Mouse (Mus musculus) liver, postnatal 0 days (tissue): Measurements from ENCODE around the gene Gsc2. TPM values are rescaled to one million over a fixed set of nuclear protein-coding genes. Genes with fewer than 3 reads are reported as not detected.

ENCODE experiments used
- ATAC-seq: fragments of 200-750 bp; cut with Nextera tagmentation; 2 replicates; pipeline ENCODE4 v1.8.0; 2017; ENCODE audit warnings: mild to moderate bottlenecking, moderate library complexity
- DNase-seq: peaks from one replicate; pipeline ENCODE4 v3.0.0-alpha.2; 2016
- H3K27ac ChIP-seq: fragments of 300-500 bp; sonication (generic); 2 replicates; pipeline ENCODE4 v1.5.1; 2014; ENCODE audit warnings: antibody characterized with exemption, moderate library complexity, mild to moderate bottlenecking, low read depth
- H3K27me3 ChIP-seq: fragments of 300-500 bp; sonication (generic); 2 replicates; pipeline ENCODE4 v1.6.1; 2014; ENCODE audit warnings: low read length, control low read depth, mixed read lengths; ENCODE audit not compliant: insufficient read depth
- H3K36me3 ChIP-seq: fragments of 300-500 bp; sonication (generic); replicated peaks from 2 replicates; pipeline ENCODE4 v1.6.1; 2014; ENCODE audit warnings: mild to moderate bottlenecking, control low read depth, low read length, moderate library complexity, mixed read lengths; ENCODE audit not compliant: insufficient read depth
- H3K4me1 ChIP-seq: fragments of 300-500 bp; sonication (generic); 2 replicates; pipeline ENCODE4 v1.6.1; 2014; ENCODE audit warnings: antibody characterized with exemption, mild to moderate bottlenecking, control low read depth; ENCODE audit not compliant: insufficient read depth
- H3K4me2 ChIP-seq: fragments of 300-500 bp; sonication (generic); 2 replicates; pipeline ENCODE4 v1.6.1; 2014; ENCODE audit warnings: low read depth, mild to moderate bottlenecking, low read length, moderate library complexity, mixed read lengths
- H3K4me3 ChIP-seq: fragments of 300-500 bp; sonication (generic); 2 replicates; pipeline ENCODE4 v1.5.1; 2014; ENCODE audit warnings: low read depth, low read length
- H3K9ac ChIP-seq: fragments of 300-500 bp; sonication (generic); replicated peaks from 2 replicates; pipeline ENCODE4 v1.6.1; 2014; ENCODE audit warnings: mild to moderate bottlenecking, moderate library complexity
- H3K9me3 ChIP-seq: fragments of 300-500 bp; sonication (generic); 2 replicates; pipeline ENCODE4 v1.6.1; 2016; ENCODE audit warnings: mild to moderate bottlenecking, control low read depth, low read length, mixed read lengths
- CTCF ChIP-seq: sonication (generic); IDR thresholded peaks from 2 replicates; pipeline ENCODE4 v1.5.1; 2016; ENCODE audit warnings: antibody characterized with exemption, low read depth
- EP300 ChIP-seq: IDR thresholded peaks from 2 replicates; pipeline ENCODE4 v1.6.1; 2016; ENCODE audit warnings: antibody characterized with exemption, low read depth, mild to moderate bottlenecking
- WGBS: fragments of 180-500 bp; shearing (Covaris S2); extraction: QIAGEN DNeasy Blood & Tissue Kit; methylation state at CpG from one replicate; pipeline ENCODE4 v1.1.7; 2014; ENCODE audit not compliant: insufficient replicate concordance; 5-methylcytosine and 5-hydroxymethylcytosine counted together
- polyA plus RNA-seq: library from polyadenylated mRNA; unstranded; fragments of >200 nt; fragmentation: Nextera tagmentation; extraction: Ambion mirVana; gene quantifications from 2 replicates; pipeline ENCODE4 v1.2.1, GENCODE M21; 2015

The Gsc2 gene
- polyA plus RNA-seq, 1 experiment from 2014 or later: not detected

DNA sequence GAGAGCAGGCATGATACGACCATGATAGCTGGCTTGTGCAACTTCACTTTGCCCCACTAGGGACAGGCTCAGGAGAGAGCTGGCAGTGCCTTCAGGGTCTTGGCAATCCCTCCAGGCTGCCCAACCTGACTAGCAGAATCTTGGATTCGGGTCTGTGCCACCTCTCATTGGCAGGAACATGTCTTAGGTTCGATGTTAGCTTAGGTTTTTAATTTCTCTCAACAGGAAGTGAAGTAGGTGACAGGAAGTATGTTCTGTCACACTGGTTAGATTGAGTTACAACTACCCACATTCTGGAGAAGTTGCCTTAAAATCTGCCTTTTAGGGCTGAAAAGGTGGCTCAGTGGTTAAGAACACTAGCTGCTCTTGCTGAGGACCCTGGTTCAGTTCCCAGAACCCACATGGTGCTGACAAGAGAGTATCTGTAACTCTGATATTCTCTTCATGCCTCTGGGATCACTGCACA, 19.6 kb upstream of the Gsc2 start:
- H3K27ac ChIP-seq: no peak overlapping the region
- no peak overlapping the region for H3K4me2 ChIP-seq
- no peaks in the 10 kb centered on the region for H3K9me3 ChIP-seq
- peaks cover 8% of the 10 kb centered on the region for H3K4me1 ChIP-seq
- WGBS: 38% methylated on average over 3 of the region's 3 CpGs
- no peak overlapping the region for H3K9ac ChIP-seq
- TF ChIP-seq EP300 (no peak), CTCF (peak; percentile 30; the same call in 1 of the 2 replicates)
- no peaks in the 10 kb centered on the region for H3K36me3 ChIP-seq
- ATAC-seq (no peak), DNase-seq (peak; percentile 12)
- no peaks in the 10 kb centered on the region for H3K27me3 ChIP-seq
- no peak overlapping the region for H3K4me3 ChIP-seq

DNA sequence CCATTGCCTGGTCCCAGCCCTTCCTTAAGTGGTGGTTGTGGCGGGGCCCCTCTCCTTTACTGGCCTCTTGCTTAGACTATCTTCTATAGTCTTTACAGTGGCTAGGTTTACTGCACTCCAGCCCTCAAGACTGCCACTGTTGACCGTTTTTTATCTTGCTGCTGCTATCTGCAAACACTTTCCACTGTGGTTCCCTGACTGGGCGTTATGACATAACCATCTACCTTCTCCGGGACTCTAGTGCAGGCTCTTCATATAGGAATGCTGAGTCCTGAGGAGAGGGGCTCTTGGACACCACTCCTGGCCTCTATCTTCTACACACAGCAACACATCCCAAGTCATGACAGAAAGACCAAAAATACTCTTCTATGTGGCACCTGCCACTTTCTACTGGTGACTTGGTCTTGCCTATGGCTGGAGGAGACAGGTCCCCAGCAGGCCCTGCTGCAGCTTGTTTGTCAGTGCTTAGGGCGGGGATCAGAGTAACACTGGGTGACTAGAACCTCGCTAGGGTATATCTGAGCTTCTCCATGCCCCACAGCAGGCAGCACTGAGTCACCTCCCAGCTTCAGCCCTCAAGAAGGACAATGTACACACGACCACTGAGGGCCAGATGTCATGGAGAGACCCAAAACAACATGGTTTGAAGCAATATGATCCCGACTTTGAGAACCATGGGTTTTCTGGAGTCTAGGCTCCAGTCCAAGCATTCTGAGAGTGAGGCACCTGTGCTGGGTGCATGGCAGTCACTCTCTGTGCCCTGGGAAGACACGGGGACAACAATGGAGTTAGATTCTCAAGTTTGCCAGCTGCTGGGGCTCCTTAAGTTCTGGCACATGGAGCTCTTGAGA, 19.0 kb upstream of the Gsc2 start:
- Histone ChIP-seq H3K27me3 (no peaks in the 10 kb centered on the region), H3K4me3 (no peak overlapping the region), H3K4me2 (no peak overlapping the region), H3K9me3 (no peaks in the 10 kb centered on the region), H3K4me1 (peaks cover 5% of the 10 kb centered on the region), H3K36me3 (no peaks in the 10 kb centered on the region), H3K9ac (no peak overlapping the region), H3K27ac (0 out of 2 replicates have a peak overlapping the region, but pooled peaks have one; percentile 1)
- no peak for TF ChIP-seq CTCF
- TF ChIP-seq EP300: peak; percentile 33; the same call in 1 of the 2 replicates
- DNase-seq (peak; percentile 13), ATAC-seq (peak; percentile 30; the same call in 1 of the 2 replicates)
- 52% methylated on average over 9 of the region's 9 CpGs for WGBS

DNA sequence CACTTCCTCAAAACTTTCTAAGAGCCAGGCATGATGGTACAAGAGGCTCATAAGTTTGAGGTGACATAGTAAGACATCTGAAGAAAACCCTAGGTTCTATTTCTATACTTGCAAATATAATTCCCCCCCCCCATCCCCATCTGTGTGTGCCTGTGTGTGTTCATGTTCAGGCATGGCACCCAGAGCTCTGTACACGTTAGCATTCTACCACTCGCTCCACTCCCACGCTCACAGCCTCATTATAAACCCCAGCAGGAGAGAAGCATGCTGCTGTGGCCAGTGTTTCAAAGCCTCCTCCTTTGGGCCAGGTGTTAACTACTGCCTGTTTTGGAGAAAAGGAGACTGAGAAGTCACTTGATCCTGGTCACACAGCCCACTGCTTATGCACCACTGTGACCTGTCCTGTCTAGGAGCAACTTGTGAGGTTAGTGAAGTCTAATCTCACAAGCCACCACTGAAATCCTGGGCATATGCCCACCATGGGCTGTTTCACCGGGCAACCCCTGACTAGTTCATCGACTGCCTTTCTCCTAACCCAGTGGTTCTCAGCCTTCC, 17.1 kb upstream of the Gsc2 start:
- no peaks in the 10 kb centered on the region for H3K27me3 ChIP-seq
- H3K36me3 ChIP-seq: no peaks in the 10 kb centered on the region
- H3K4me1 ChIP-seq: peaks cover 15% of the 10 kb centered on the region
- no peak overlapping the region for H3K4me2 ChIP-seq
- H3K9me3 ChIP-seq: no peaks in the 10 kb centered on the region
- no peak overlapping the region for H3K27ac ChIP-seq
- ATAC-seq: no peak
- H3K9ac ChIP-seq: no peak overlapping the region
- no peak overlapping the region for H3K4me3 ChIP-seq
- TF ChIP-seq CTCF (no peak), EP300 (no peak)
- DNase-seq: no peak
- WGBS: 80% methylated on average over 5 of the region's 5 CpGs

DNA sequence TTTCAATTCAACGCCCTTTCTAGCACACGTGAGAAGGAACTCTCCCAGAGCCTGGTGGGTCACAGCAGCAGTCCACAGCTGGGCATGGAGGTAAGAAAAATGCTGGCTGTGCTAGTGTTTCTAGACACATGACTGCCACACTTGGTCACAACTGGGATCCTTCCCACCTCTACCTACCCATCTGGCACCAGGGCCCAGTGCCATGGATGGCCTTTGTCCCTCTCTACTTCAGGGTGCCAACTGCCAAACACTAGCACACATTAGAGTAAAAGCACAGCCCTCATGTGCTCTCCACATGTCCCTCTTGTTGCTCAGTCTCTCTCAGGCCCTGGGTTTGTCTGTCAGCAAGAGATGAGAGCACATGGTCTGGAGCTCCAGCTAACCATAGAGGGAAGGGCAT, 14.8 kb upstream of the Gsc2 start:
- H3K36me3 ChIP-seq: peaks cover 7% of the 10 kb centered on the region; the same call in 1 of the 2 replicates
- H3K4me1 ChIP-seq: peaks cover 15% of the 10 kb centered on the region
- no peak for TF ChIP-seq EP300
- TF ChIP-seq CTCF: no peak
- H3K27ac ChIP-seq: no peak overlapping the region
- no peak overlapping the region for H3K4me3 ChIP-seq
- no peak overlapping the region for H3K9ac ChIP-seq
- whole genome bisulfite sequencing: 78% methylated on average over 2 of the region's 2 CpGs
- peak; percentile 11 for DNase-seq
- H3K9me3 ChIP-seq: no peaks in the 10 kb centered on the region
- H3K4me2 ChIP-seq: no peak overlapping the region
- no peak for ATAC-seq
- no peaks in the 10 kb centered on the region for H3K27me3 ChIP-seq

DNA sequence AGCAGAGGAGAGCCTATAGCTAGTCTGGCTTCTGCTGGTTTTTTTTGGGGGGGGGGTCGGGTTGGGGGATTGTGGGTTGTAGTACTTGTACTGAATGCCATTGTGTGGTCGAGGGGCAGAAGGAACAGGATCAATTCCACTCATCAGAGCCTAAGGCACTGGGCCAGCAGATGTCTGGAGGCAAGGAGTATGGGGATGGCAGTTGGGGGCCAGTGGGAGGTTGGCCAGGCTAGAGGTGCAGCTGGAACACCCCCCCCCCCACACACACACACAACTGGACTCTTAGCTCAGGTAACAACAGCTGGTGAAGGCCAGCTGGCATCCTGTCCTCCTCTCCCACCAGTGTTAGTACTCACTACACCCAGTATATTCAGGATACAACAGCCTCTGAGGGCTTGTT, 14.4 kb upstream of the Gsc2 start:
- Histone ChIP-seq H3K9me3 (no peaks in the 10 kb centered on the region), H3K9ac (no peak overlapping the region), H3K4me2 (no peak overlapping the region), H3K27me3 (no peaks in the 10 kb centered on the region), H3K36me3 (peaks cover 7% of the 10 kb centered on the region; the same call in 1 of the 2 replicates), H3K27ac (no peak overlapping the region), H3K4me3 (no peak overlapping the region), H3K4me1 (peaks cover 10% of the 10 kb centered on the region)
- peak; percentile 13 for DNase-seq
- no peak for ATAC-seq
- WGBS: 19% methylated on average over 2 of the region's 2 CpGs
- TF ChIP-seq EP300 (no peak), CTCF (no peak)

DNA sequence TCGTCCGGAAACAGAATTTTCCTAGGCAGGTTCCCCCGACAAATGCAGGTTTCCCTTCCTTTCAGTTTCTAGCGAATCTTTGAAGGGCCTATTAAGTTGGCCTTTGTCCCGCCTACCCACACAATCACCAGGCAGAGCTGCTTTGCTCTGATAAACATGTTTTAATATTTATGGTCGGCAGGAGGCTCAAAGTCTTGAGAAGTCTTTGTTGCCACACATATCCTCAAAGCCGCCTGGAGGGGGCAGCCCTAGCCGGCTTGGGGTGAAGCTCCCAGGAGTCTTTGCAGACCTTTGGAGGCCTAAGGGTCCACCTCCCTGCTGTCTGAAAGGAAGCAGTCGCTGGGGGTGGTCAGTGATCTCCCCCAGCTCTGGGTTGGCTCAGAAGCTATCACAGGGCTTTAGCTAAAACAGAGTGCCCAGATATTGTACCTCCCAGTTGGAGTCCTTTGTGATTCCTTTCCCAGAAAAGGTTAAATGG, 13.8 kb upstream of the Gsc2 start:
- TF ChIP-seq CTCF: peak; percentile 76
- peak; percentile 40; the same call in 1 of the 2 replicates for TF ChIP-seq EP300
- H3K27ac ChIP-seq: peak overlapping the region; percentile 87
- DNase-seq (peak; percentile 77), ATAC-seq (peak; percentile 78)
- H3K4me2 ChIP-seq: peak overlapping the region; percentile 99
- peak overlapping the region; percentile 78 for H3K9ac ChIP-seq
- peak overlapping the region; percentile 71 for H3K4me3 ChIP-seq
- H3K9me3 ChIP-seq: no peaks in the 10 kb centered on the region
- H3K36me3 ChIP-seq: peaks cover 7% of the 10 kb centered on the region; the same call in 1 of the 2 replicates
- WGBS: 3% methylated on average over 9 of the region's 9 CpGs
- peaks cover 10% of the 10 kb centered on the region for H3K4me1 ChIP-seq
- no peaks in the 10 kb centered on the region for H3K27me3 ChIP-seq
